Mouse (Mus musculus): ENCODE data around the gene Ajuba.
"Not testable (repeated sequence)": the region's sequence is repeated elsewhere in the genome, so short reads cannot be mapped to it uniquely, and the experiment has no call there.

Gene Ajuba

GRCm38 (mm10) chr14:54577089-54577982 lies at the start of gene Ajuba:
Ajuba (minus strand) TSS chr14:54577558.
- DNase-seq (ENCODE audit: low spot score) = peak; percentile 83

- no peak for DNase-seq (ENCODE audit: low spot score)
Observed at GRCm38 (mm10) chr14:54624976-54625375, 47.6 kb upstream of the Ajuba start.

GRCm38 (mm10) chr14:54623334-54623733 lies 46.0 kb upstream of the Ajuba start:
- DNase-seq (ENCODE audit: low spot score) = no peak

- no peak for DNase-seq (ENCODE audit: low spot score)
Observed at GRCm38 (mm10) chr14:54621133-54621532, 43.8 kb upstream of the Ajuba start, which contains the start of gene Psmb11. Psmb11 (plus strand) TSS chr14:54621433.

- DNase-seq (ENCODE audit: low spot score) = peak; percentile 78
Observed at GRCm38 (mm10) chr14:54617897-54618365, 40.6 kb upstream of the Ajuba start, which contains the start of gene Psmb5. Psmb5 (minus strand) TSS chr14:54618022.

GRCm38 (mm10) chr14:54617152-54617896 lies 40.0 kb upstream of the Ajuba start:
- no peak for DNase-seq (ENCODE audit: low spot score)

GRCm38 (mm10) chr14:54616226-54616825 lies 39.0 kb upstream of the Ajuba start:
- no peak for DNase-seq (ENCODE audit: low spot score)

GRCm38 (mm10) chr14:54614130-54614529 lies 36.8 kb upstream of the Ajuba start:
- DNase-seq (ENCODE audit: low spot score) = not testable (repeated sequence)

- DNase-seq (ENCODE audit: low spot score) = no peak
Observed at GRCm38 (mm10) chr14:54610648-54611047, 33.3 kb upstream of the Ajuba start.

GRCm38 (mm10) chr14:54609962-54610361 lies 32.6 kb upstream of the Ajuba start:
- DNase-seq (ENCODE audit: low spot score) = no peak

- DNase-seq (ENCODE audit: low spot score) = no peak
Observed at GRCm38 (mm10) chr14:54609245-54609644, 31.9 kb upstream of the Ajuba start.

GRCm38 (mm10) chr14:54607226-54607625 lies 29.9 kb upstream of the Ajuba start:
- no peak for DNase-seq (ENCODE audit: low spot score)

- peak; percentile 54 for DNase-seq (ENCODE audit: low spot score)
Observed at GRCm38 (mm10) chr14:54605752-54606321, 28.5 kb upstream of the Ajuba start, which contains the start of gene 4931414P19Rik. 4931414P19Rik (minus strand) TSS chr14:54605993.

GRCm38 (mm10) chr14:54603686-54604085 lies 26.3 kb upstream of the Ajuba start:
- no peak for DNase-seq (ENCODE audit: low spot score)

- peak; percentile 79 for DNase-seq (ENCODE audit: low spot score)
Observed at GRCm38 (mm10) chr14:54603038-54603654, 25.8 kb upstream of the Ajuba start.

GRCm38 (mm10) chr14:54602613-54603012 lies 25.3 kb upstream of the Ajuba start:
- no peak for DNase-seq (ENCODE audit: low spot score)

- DNase-seq (ENCODE audit: low spot score) = no peak
Observed at GRCm38 (mm10) chr14:54601601-54602000, 24.2 kb upstream of the Ajuba start.

GRCm38 (mm10) chr14:54597084-54597483 lies 19.7 kb upstream of the Ajuba start:
- no peak for DNase-seq (ENCODE audit: low spot score)

- no peak for DNase-seq (ENCODE audit: low spot score)
Observed at GRCm38 (mm10) chr14:54594631-54595414, 17.5 kb upstream of the Ajuba start.

GRCm38 (mm10) chr14:54594055-54594454 lies 16.7 kb upstream of the Ajuba start:
- DNase-seq (ENCODE audit: low spot score) = no peak
